Mouse (Mus musculus): ENCODE results near the gene Il1f10. TPM values are rescaled to one million over a fixed set of nuclear protein-coding genes. Genes with fewer than 3 reads are reported as not detected.

Il1f10 gene
- total and polyA plus RNA-seq, 2 experiments from 2014 or later = not detected

DNA sequence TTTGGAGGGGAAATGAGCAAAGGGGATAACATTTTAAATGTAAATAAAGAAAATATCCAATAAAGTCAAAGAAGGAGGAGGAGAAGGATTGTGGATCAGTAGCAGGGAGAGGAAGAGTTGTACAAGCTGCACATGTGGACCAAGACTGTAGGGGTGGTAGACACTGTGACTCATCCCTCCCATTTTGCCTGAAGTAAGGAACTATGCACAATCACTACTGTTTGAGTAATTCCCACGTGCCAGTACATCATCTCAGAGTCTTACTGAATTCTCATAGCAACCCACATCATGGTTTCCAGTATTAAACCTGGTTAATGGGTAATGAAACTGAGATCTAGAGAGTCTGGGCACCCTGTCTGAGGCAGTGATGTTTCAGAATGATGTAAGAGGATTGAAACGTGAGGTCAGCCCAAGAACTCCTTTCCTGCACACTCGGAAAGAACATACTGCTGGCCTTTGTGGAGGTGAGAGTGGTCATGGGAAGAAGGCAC is 50.4 kb downstream of the Il1f10 start:
- Histone ChIP-seq H3K27ac (ENCODE audit: low read depth, low read length) (no peak overlapping the region), H3K36me3 (ENCODE audit: insufficient read depth, low read length) (no peaks in the 10 kb centered on the region), H3K4me3 (ENCODE audit: low read depth, low read length) (no peak overlapping the region), H3K4me1 (ENCODE audit: insufficient read depth, low read length) (no peaks in the 10 kb centered on the region), H3K27me3 (ENCODE audit: insufficient read depth, low read length) (no peaks in the 10 kb centered on the region), H3K9ac (replicated peaks; ENCODE audit: low read length, poor library complexity, severe bottlenecking) (no peak overlapping the region), H3K9me3 (ENCODE audit: low read length) (no peaks in the 10 kb centered on the region), H3K4me2 (ENCODE audit: low read depth, low read length, poor library complexity, severe bottlenecking) (no peak overlapping the region)
- 67% methylated on average over 3 of the region's 3 CpGs for WGBS
- DNase-seq (ENCODE audit: low spot score) = no peak
- TF ChIP-seq CTCF (IDR thresholded peaks at IDR 0.05) = no peak
- no peak for ATAC-seq (ENCODE audit: low FRiP score)

Other genes starting within 250 kb of the Il1f10 start
- 16.1 and 19.7 TPM in 2 replicates for gene Hnmt, start 241.8 kb upstream of the Il1f10 start, total RNA-seq (2014; rRNA removed)
- gene Hnmt, start 241.8 kb upstream of the Il1f10 start, polyA plus RNA-seq (2015; fragmentation: Nextera tagmentation; extraction: Ambion mirVana) = 22.9 and 27.9 TPM in 2 replicates
- not detected in 2 replicates for gene Tbpl2, start 194.6 kb upstream of the Il1f10 start, total RNA-seq (2014; rRNA removed)
- not detected in 2 replicates for gene Tbpl2, start 194.6 kb upstream of the Il1f10 start, polyA plus RNA-seq (2015; fragmentation: Nextera tagmentation; extraction: Ambion mirVana)
- gene Il1f8, start 138.0 kb upstream of the Il1f10 start, total RNA-seq (2014; rRNA removed) = not detected in 2 replicates
- not detected in 2 replicates for gene Il1f8, start 138.0 kb upstream of the Il1f10 start, polyA plus RNA-seq (2015; fragmentation: Nextera tagmentation; extraction: Ambion mirVana)
- gene Il1f9, start 104.7 kb upstream of the Il1f10 start, total RNA-seq (2014; rRNA removed) = not detected in 2 replicates
- gene Il1f9, start 104.7 kb upstream of the Il1f10 start, polyA plus RNA-seq (2015; fragmentation: Nextera tagmentation; extraction: Ambion mirVana) = not detected in 2 replicates
- gene Il1f6, start 75.8 kb upstream of the Il1f10 start, total RNA-seq (2014; rRNA removed) = not detected in 2 replicates
- not detected in 2 replicates for gene Il1f6, start 75.8 kb upstream of the Il1f10 start, polyA plus RNA-seq (2015; fragmentation: Nextera tagmentation; extraction: Ambion mirVana)
- gene Il1f5, start 14.2 kb upstream of the Il1f10 start, total RNA-seq (2014; rRNA removed) = 0.55 TPM in 1 of 2 replicates, not detected in the other
- not detected in 2 replicates for gene Il1f5, start 14.2 kb upstream of the Il1f10 start, polyA plus RNA-seq (2015; fragmentation: Nextera tagmentation; extraction: Ambion mirVana)
- 0.60 TPM in 1 of 2 replicates, not detected in the other for gene Il1rn, start 45.7 kb downstream of the Il1f10 start, total RNA-seq (2014; rRNA removed)
- 0.07 and 0.25 TPM in 2 replicates for gene Il1rn, start 45.7 kb downstream of the Il1f10 start, polyA plus RNA-seq (2015; fragmentation: Nextera tagmentation; extraction: Ambion mirVana)
- 0.19 and 2.1 TPM in 2 replicates for gene Psd4, start 76.4 kb downstream of the Il1f10 start, total RNA-seq (2014; rRNA removed)
- 0.36 and 0.55 TPM in 2 replicates for gene Psd4, start 76.4 kb downstream of the Il1f10 start, polyA plus RNA-seq (2015; fragmentation: Nextera tagmentation; extraction: Ambion mirVana)
- 6.4 and 13.3 TPM in 2 replicates for gene Pax8, start 184.4 kb downstream of the Il1f10 start, total RNA-seq (2014; rRNA removed)
- 2.7 and 4.0 TPM in 2 replicates for gene Pax8, start 184.4 kb downstream of the Il1f10 start, polyA plus RNA-seq (2015; fragmentation: Nextera tagmentation; extraction: Ambion mirVana)